Mouse (Mus musculus) bone marrow macrophage, adult 2 months (primary cell): ENCODE data around the gene Tbx10.
"Not testable (repeated sequence)": the region's sequence is repeated elsewhere in the genome, so short reads cannot be mapped to it uniquely, and the experiment has no call there.

Experiments
- CTCF ChIP-seq: IDR thresholded peaks from 2 replicates; pipeline ENCODE4 v1.5.1; 2012; ENCODE audit warnings: low read depth, mild to moderate bottlenecking, low read length, moderate library complexity
- POLR2A ChIP-seq: IDR thresholded peaks from 2 replicates; pipeline ENCODE4 v1.6.1; 2012; ENCODE audit warnings: mild to moderate bottlenecking, low read depth, low read length, borderline replicate concordance

DNA sequence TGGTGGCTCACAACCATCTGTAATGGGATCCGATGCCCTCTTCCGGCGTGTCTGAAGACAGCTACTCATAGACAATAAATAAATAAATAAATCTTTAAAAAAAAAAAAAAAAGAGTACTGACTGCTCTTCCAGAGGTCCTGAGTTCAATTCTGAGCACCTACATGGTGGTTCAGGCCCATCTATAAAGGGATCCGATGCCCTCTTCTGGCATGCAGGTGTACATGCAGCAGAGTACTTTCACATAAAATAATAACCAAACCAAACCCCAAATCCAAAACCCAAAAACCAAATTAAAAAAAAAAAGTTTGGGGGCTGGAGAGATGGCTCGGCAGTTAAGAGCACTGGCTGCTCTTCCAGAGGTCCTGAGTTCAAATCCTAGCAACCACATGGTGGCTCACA is 56.5 kb downstream of the Tbx10 start:
- TF ChIP-seq POLR2A, CTCF: not testable (repeated sequence)
